ENCODE assay signal across 8 mouse cellular contexts in the genomic region with DNA sequence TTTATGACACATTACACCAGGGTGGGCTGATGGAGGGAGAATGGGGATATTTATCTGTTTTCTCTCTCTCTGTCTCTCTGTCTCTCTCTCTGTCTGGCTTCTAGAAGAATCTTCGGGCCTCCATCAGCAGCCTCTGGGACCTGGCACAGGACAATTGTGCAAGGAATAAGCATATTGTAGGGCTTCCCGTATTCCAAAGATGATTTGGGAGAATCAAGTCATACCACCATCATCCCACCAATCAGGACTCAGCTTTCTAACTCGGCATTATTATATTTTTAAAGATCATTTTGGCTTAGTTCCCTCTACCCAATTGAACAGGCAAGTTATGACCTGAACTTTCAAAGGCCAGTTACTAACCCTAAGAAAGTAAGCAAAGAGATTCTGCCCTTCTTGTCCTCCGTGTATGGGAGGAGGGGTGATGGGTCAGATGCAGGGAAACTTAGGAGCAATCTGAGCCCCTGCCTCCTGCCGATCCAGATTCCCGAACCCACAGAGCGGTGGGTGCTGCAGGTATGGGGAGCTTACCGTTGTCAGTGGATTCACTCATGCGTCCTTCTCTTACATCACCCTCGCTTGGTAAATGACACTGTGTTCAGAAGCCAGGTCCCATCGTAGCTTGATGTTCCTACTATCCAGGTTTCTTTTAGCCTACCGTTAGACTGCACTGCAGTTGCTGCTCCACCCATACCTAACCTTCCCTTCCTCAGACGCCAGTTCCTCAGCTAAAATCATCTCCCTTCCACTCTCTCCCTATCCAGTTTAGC. TPM values are rescaled to one million over a fixed set of nuclear protein-coding genes. Genes with fewer than 3 reads are reported as not detected.
DNase-seq lines count a peak whose midpoint lies in the region; ATAC-seq lines count a peak whose summit lies in the region.

No protein-coding gene starts in this region.

- H3K27me3 ChIP-seq in erythroblast, embryonic 14.5 days (ENCODE audit: control insufficient read depth) = peaks cover 26% of the 10 kb centered on the region
- H3K27me3 ChIP-seq in megakaryocyte, embryonic 14.5 days (replicated peaks) = no peaks in the 10 kb centered on the region
- no peaks in the 10 kb centered on the region for H3K27me3 ChIP-seq in stomach, embryonic 14.5 days (ENCODE audit: control insufficient read depth, insufficient read depth, low read length)

- H3K9me3 ChIP-seq in erythroblast, embryonic 14.5 days (ENCODE audit: control insufficient read depth, low read length) = no peaks in the 10 kb centered on the region
- no peaks in the 10 kb centered on the region for H3K9me3 ChIP-seq in megakaryocyte, embryonic 14.5 days
- no peaks in the 10 kb centered on the region for H3K9me3 ChIP-seq in stomach, embryonic 14.5 days (ENCODE audit: control insufficient read depth, low read depth, low read length)

- no peak for ATAC-seq in erythroblast, adult 5-6 weeks (replicated peaks; ENCODE audit: low FRiP score, poor library complexity, severe bottlenecking)
- no peak for ATAC-seq in megakaryocyte, adult 5-6 weeks (ENCODE audit: poor library complexity, severe bottlenecking)
- ATAC-seq in stomach, embryonic 14.5 days (ENCODE audit: insufficient number of reproducible peaks, insufficient read depth, low FRiP score, low read depth) = no peak

- H3K4me3 ChIP-seq in erythroblast, embryonic 14.5 days (replicated peaks) = peak overlapping the region; percentile 100
- peak overlapping the region; percentile 98 for H3K4me3 ChIP-seq in megakaryocyte, embryonic 14.5 days (replicated peaks)
- H3K4me3 ChIP-seq in stomach, embryonic 14.5 days (ENCODE audit: low read depth, low read length) = peak overlapping the region; percentile 98

- intact Hi-C loops in left cerebral cortex, postnatal 36 days (cut with DNase I) = loop anchor here (2.0 kb wide), 3 partner anchors 96 to 242 kb away; partner anchors contain the start of gene Ppp2r5c

- peak overlapping the region; percentile 58 for H3K4me2 ChIP-seq in stomach, embryonic 14.5 days (replicated peaks; ENCODE audit: low read depth, low read length)

- H3K9ac ChIP-seq in stomach, embryonic 14.5 days (replicated peaks; ENCODE audit: low read depth, low read length) = no peak overlapping the region

- 53% methylated on average over 13 of the region's 13 CpGs for WGBS in stomach, embryonic 14.5 days

- H3K27ac ChIP-seq in stomach, embryonic 14.5 days (ENCODE audit: low read length) = no peak overlapping the region

- H3K4me1 ChIP-seq in erythroblast, embryonic 14.5 days (ENCODE audit: control insufficient read depth) = peaks cover 42% of the 10 kb centered on the region
- H3K4me1 ChIP-seq in megakaryocyte, embryonic 14.5 days = peaks cover 67% of the 10 kb centered on the region
- peaks cover 11% of the 10 kb centered on the region for H3K4me1 ChIP-seq in stomach, embryonic 14.5 days (ENCODE audit: control insufficient read depth, insufficient read depth, low read length)

- peaks cover 10% of the 10 kb centered on the region for H3K36me3 ChIP-seq in erythroblast, embryonic 14.5 days (ENCODE audit: control insufficient read depth)
- H3K36me3 ChIP-seq in megakaryocyte, embryonic 14.5 days (replicated peaks; ENCODE audit: low read length) = peaks cover 10% of the 10 kb centered on the region
- H3K36me3 ChIP-seq in stomach, embryonic 14.5 days (ENCODE audit: control insufficient read depth, insufficient read depth, low read length) = no peaks in the 10 kb centered on the region

- peak; percentile 24 to 36 for DNase-seq in left cerebral cortex, postnatal 36 days (ENCODE audit: low spot score in 2 of 2)
- DNase-seq in embryo, embryonic 10.5 days (ENCODE audit: low spot score) = no peak
- DNase-seq in T-cell, adult 2 months (ENCODE audit: low spot score) = no peak

RNA-seq across cellular contexts. Expression of gene Dync1h1, which starts 0.8 kb away (rescaled TPM):
- polyA plus RNA-seq in erythroblast, embryonic 14.5 days (2012) = 38.7 and 45.7 TPM in 2 replicates
- 31.1 and 31.3 TPM in 2 replicates for total RNA-seq in erythroblast, adult 5-6 weeks (2015; ENCODE audit: low replicate concordance)
- total RNA-seq in erythroblast, adult 5-6 weeks (2017; ENCODE audit: low replicate concordance) = 41.8 and 59.6 TPM in 2 replicates
- polyA plus RNA-seq in megakaryocyte, embryonic 14.5 days (2012; ENCODE audit: insufficient read depth, low replicate concordance) = 119 and 280 TPM in 2 replicates
- 63.1 and 64.4 TPM in 2 replicates for total RNA-seq in megakaryocyte, adult 5-6 weeks (2015)
- 84.0 and 121 TPM in 2 replicates for total RNA-seq in megakaryocyte, adult 5-6 weeks (2017)
- total RNA-seq in left cerebral cortex, postnatal 36 days (2021) = 100 to 1,000 TPM; 323 to 329 TPM
- 67.7 and 70.6 TPM in 2 replicates for polyA plus RNA-seq in stomach, embryonic 14.5 days (2014; fragmentation: Nextera tagmentation; extraction: Ambion mirVana)

Comparison
In these comparisons a context has a peak if more than half of its experiments do, and no peak if none do; other contexts are left out.
1. DNase-seq: peak in left cerebral cortex, postnatal 36 days (2 of 2); none in embryo, embryonic 10.5 days (single experiment) and T-cell, adult 2 months (single experiment).
2. Peak in every context shown above with its lines, with median percentiles within 50 percentile points of each other: H3K4me3 ChIP-seq.